Comparison of ENCODE assay signal across 8 mouse cellular contexts in genomic region chr8:125759022-125759421, GRCm38 (mm10). TPM values are rescaled to one million over a fixed set of nuclear protein-coding genes. Genes with fewer than 3 reads are reported as not detected.
A peak's percentile ranks its signal among the peaks of the same experiment; 100 is the strongest.
DNase-seq lines count a peak whose midpoint lies in the region; ATAC-seq and TF ChIP-seq lines count a peak whose summit lies in the region.
"Had no signal": no experiment of that assay in that cellular context is flagged by ENCODE, and none has a peak within 500 bp of the region (broad histone marks: within the 10 kb centered on the region; RNA-seq: fewer than 3 reads in every experiment).

No protein-coding gene starts in this region.

- DNase-seq in intestine, embryonic 14.5 days (ENCODE audit: low spot score) = peak; percentile 66
- DNase-seq in CD4-positive, CD25-positive, alpha-beta regulatory T cell, adult 2 months (ENCODE audit: low read depth, low spot score) = peak; percentile 61
- DNase-seq in spleen, adult 2 months (ENCODE audit: low read depth in 1 of 2, low spot score in 2 of 2) = peak in 1 of 2 experiments; percentile 35
- no peak for DNase-seq in urinary bladder, postnatal 10 days (ENCODE audit: low spot score)

- no peaks in the 10 kb centered on the region for H3K36me3 ChIP-seq in intestine, embryonic 14.5 days (ENCODE audit: control insufficient read depth, insufficient read depth, low read length)
- no peaks in the 10 kb centered on the region for H3K36me3 ChIP-seq in intestine, embryonic 15.5 days
- H3K36me3 ChIP-seq in ES-Bruce4 (ENCODE audit: control insufficient read depth, insufficient read depth, low read length, poor library complexity, severe bottlenecking) = no peaks in the 10 kb centered on the region
- no peaks in the 10 kb centered on the region for H3K36me3 ChIP-seq in liver, embryonic 12.5 days
- no peaks in the 10 kb centered on the region for H3K36me3 ChIP-seq in spleen, adult 2 months (ENCODE audit: control insufficient read depth, insufficient read depth, low read length)
- H3K36me3 ChIP-seq: neural tube, embryonic 12.5 days had no signal

- H3K9me3 ChIP-seq in intestine, embryonic 14.5 days (ENCODE audit: control insufficient read depth, low read length) = no peaks in the 10 kb centered on the region
- H3K9me3 ChIP-seq in intestine, embryonic 15.5 days = no peaks in the 10 kb centered on the region
- H3K9me3 ChIP-seq in ES-Bruce4 (replicated peaks; ENCODE audit: control insufficient read depth, insufficient read depth, low read length, poor library complexity, severe bottlenecking) = no peaks in the 10 kb centered on the region
- no peaks in the 10 kb centered on the region for H3K9me3 ChIP-seq in liver, embryonic 12.5 days (replicated peaks)
- H3K9me3 ChIP-seq: neural tube, embryonic 12.5 days had no signal

- ATAC-seq in intestine, embryonic 14.5 days (replicated peaks; ENCODE audit: low FRiP score, low TSS enrichment, low read depth) = no peak
- ATAC-seq in intestine, embryonic 15.5 days = no peak
- peak; percentile 41; the same call in 1 of the 2 replicates for ATAC-seq in liver, embryonic 12.5 days

- 54% methylated on average over 10 of the region's 10 CpGs for WGBS in intestine, embryonic 14.5 days
- 47% methylated on average over 10 of the region's 10 CpGs for WGBS in intestine, embryonic 15.5 days
- 33% methylated on average over 10 of the region's 10 CpGs for WGBS in liver, embryonic 12.5 days (ENCODE audit: insufficient replicate concordance)
- 65% methylated on average over 10 of the region's 10 CpGs for WGBS in spleen, adult 2 months

- peak; percentile 83 for TF ChIP-seq CTCF in ES-Bruce4 (IDR thresholded peaks at IDR 0.05; ENCODE audit: low read depth, low read length)
- TF ChIP-seq CTCF in spleen, adult 2 months (IDR thresholded peaks at IDR 0.05; ENCODE audit: extremely low read depth, insufficient read depth, insufficient read length, insufficient replicate concordance) = peak; percentile 57; the same call in 1 of the 2 replicates

- H3K27ac ChIP-seq in intestine, embryonic 14.5 days (ENCODE audit: low read depth) = no peak overlapping the region
- no peak overlapping the region for H3K27ac ChIP-seq in intestine, embryonic 15.5 days
- H3K27ac ChIP-seq in ES-Bruce4 (ENCODE audit: insufficient read depth, low read length) = no peak overlapping the region
- H3K27ac ChIP-seq in liver, embryonic 12.5 days = no peak overlapping the region
- H3K27ac ChIP-seq in spleen, adult 2 months (ENCODE audit: insufficient read depth, low read length) = no peak overlapping the region
- H3K27ac ChIP-seq: neural tube, embryonic 12.5 days had no signal

- no peaks in the 10 kb centered on the region for H3K27me3 ChIP-seq in intestine, embryonic 14.5 days (replicated peaks; ENCODE audit: control insufficient read depth, insufficient read depth, low read length)
- H3K27me3 ChIP-seq in intestine, embryonic 15.5 days (replicated peaks) = no peaks in the 10 kb centered on the region
- H3K27me3 ChIP-seq in ES-Bruce4 (ENCODE audit: control insufficient read depth, insufficient read depth, low read length, poor library complexity, severe bottlenecking) = no peaks in the 10 kb centered on the region
- no peaks in the 10 kb centered on the region for H3K27me3 ChIP-seq in liver, embryonic 12.5 days (replicated peaks)
- no peaks in the 10 kb centered on the region for H3K27me3 ChIP-seq in spleen, adult 2 months (ENCODE audit: control insufficient read depth, insufficient read depth, low read length)
- H3K27me3 ChIP-seq: neural tube, embryonic 12.5 days had no signal

- no peak overlapping the region for H3K4me3 ChIP-seq in intestine, embryonic 14.5 days (ENCODE audit: low read depth, low read length)
- no peak overlapping the region for H3K4me3 ChIP-seq in intestine, embryonic 15.5 days (replicated peaks)
- no peak overlapping the region for H3K4me3 ChIP-seq in ES-Bruce4 (ENCODE audit: low read depth, low read length)
- no peak overlapping the region for H3K4me3 ChIP-seq in liver, embryonic 12.5 days
- no peak overlapping the region for H3K4me3 ChIP-seq in spleen, adult 2 months (ENCODE audit: extremely low read depth, insufficient read depth, insufficient read length)
- H3K4me3 ChIP-seq: neural tube, embryonic 12.5 days had no signal

- H3K4me1 ChIP-seq in intestine, embryonic 14.5 days (replicated peaks; ENCODE audit: control insufficient read depth, insufficient read depth, low read length) = peaks cover 4% of the 10 kb centered on the region; the same call in 1 of the 2 replicates
- H3K4me1 ChIP-seq in intestine, embryonic 15.5 days (replicated peaks) = peaks cover 9% of the 10 kb centered on the region; the same call in 1 of the 2 replicates
- H3K4me1 ChIP-seq in ES-Bruce4 (ENCODE audit: control insufficient read depth, insufficient read depth, low read length) = no peaks in the 10 kb centered on the region
- peaks cover 25% of the 10 kb centered on the region for H3K4me1 ChIP-seq in liver, embryonic 12.5 days
- no peaks in the 10 kb centered on the region for H3K4me1 ChIP-seq in spleen, adult 2 months (ENCODE audit: control insufficient read depth, insufficient read depth, insufficient read length)

- TF ChIP-seq EP300 in ES-Bruce4 (IDR thresholded peaks at IDR 0.05; ENCODE audit: insufficient read depth, low read depth, low read length) = no peak

- no peak overlapping the region for H3K4me2 ChIP-seq in intestine, embryonic 14.5 days (ENCODE audit: low read length)
- no peak overlapping the region for H3K4me2 ChIP-seq in intestine, embryonic 15.5 days (replicated peaks)
- H3K4me2 ChIP-seq in liver, embryonic 12.5 days = no peak overlapping the region
- H3K4me2 ChIP-seq: neural tube, embryonic 12.5 days had no signal

- TF ChIP-seq POLR2A in ES-Bruce4 (IDR thresholded peaks at IDR 0.05; ENCODE audit: insufficient read depth, low read length) = no peak
- TF ChIP-seq POLR2A in spleen, adult 2 months (IDR thresholded peaks at IDR 0.05; ENCODE audit: low read depth, low read length) = no peak

- H3K9ac ChIP-seq in intestine, embryonic 14.5 days (ENCODE audit: low read length) = no peak overlapping the region
- H3K9ac ChIP-seq in intestine, embryonic 15.5 days = no peak overlapping the region
- H3K9ac ChIP-seq in ES-Bruce4 (ENCODE audit: low read depth, poor library complexity, severe bottlenecking) = no peak overlapping the region
- H3K9ac ChIP-seq in liver, embryonic 12.5 days = no peak overlapping the region
- H3K9ac ChIP-seq: neural tube, embryonic 12.5 days had no signal

RNA-seq across cellular contexts. Expression of gene Ntpcr, which starts 29.3 kb away (rescaled TPM):
- 34.8 and 35.7 TPM in 2 replicates for polyA plus RNA-seq in intestine, embryonic 14.5 days (2014; fragmentation: Nextera tagmentation; extraction: Ambion mirVana)
- 27.7 and 31.2 TPM in 2 replicates for polyA plus RNA-seq in intestine, embryonic 15.5 days (2015; fragmentation: Nextera tagmentation; extraction: Ambion mirVana)
- polyA plus RNA-seq in ES-Bruce4 (2011; ENCODE audit: insufficient read depth, insufficient read length, low read depth, missing spikeins) = 14.4 and 15.8 TPM in 2 replicates
- 22.2 and 22.5 TPM in 2 replicates for polyA plus RNA-seq in liver, embryonic 12.5 days (2016; fragmentation: Nextera tagmentation; extraction: Ambion mirVana)
- 11.8 and 12.5 TPM in 2 replicates for polyA plus RNA-seq in spleen, adult 2 months (2012; rRNA removed)
